Mouse (Mus musculus) erythroblast, embryonic 14.5 days (primary cell): Measurements from ENCODE around the gene Scn4b. TPM values are rescaled to one million over a fixed set of nuclear protein-coding genes. Genes with fewer than 3 reads are reported as not detected.

Experiments used
- H3K27me3 ChIP-seq: 2 replicates; pipeline ENCODE4 v1.6.1; 2012; ENCODE audit warnings: inconsistent platforms; ENCODE audit not compliant: control insufficient read depth
- H3K36me3 ChIP-seq: 2 replicates; pipeline ENCODE4 v1.6.1; 2012; ENCODE audit warnings: mild to moderate bottlenecking, inconsistent platforms; ENCODE audit not compliant: control insufficient read depth
- H3K4me1 ChIP-seq: 2 replicates; pipeline ENCODE4 v1.6.1; 2012; ENCODE audit warnings: inconsistent platforms; ENCODE audit not compliant: control insufficient read depth
- H3K4me3 ChIP-seq: replicated peaks from 2 replicates; pipeline ENCODE3; 2012; ENCODE audit warnings: moderate library complexity, mild to moderate bottlenecking, inconsistent platforms
- H3K9me3 ChIP-seq: 2 replicates; pipeline ENCODE4 v1.6.1; 2012; ENCODE audit warnings: low read length, inconsistent platforms, mixed read lengths; ENCODE audit not compliant: control insufficient read depth
- GATA1 ChIP-seq: IDR thresholded peaks from 2 replicates; pipeline ENCODE4 v1.6.1; 2012; ENCODE audit warnings: low read length, inconsistent platforms, mixed read lengths
- TAL1 ChIP-seq: IDR thresholded peaks from 3 replicates; pipeline ENCODE4 v1.6.1; 2012; ENCODE audit warnings: low read length, inconsistent platforms, mixed read lengths
- polyA plus RNA-seq: library from polyadenylated mRNA; stranded (reverse); fragments of >175 nt; gene quantifications from 2 replicates; pipeline ENCODE4 v1.2.3, GENCODE M21; 2012

Scn4b gene
- polyA plus RNA-seq, 1 experiment = not detected

GRCm38 (mm10) chr9:45142686-45143085 lies 4.5 kb downstream of the Scn4b start:
- Histone ChIP-seq H3K36me3 (no peaks in the 10 kb centered on the region), H3K4me1 (no peaks in the 10 kb centered on the region), H3K27me3 (peaks cover 52% of the 10 kb centered on the region), H3K9me3 (no peaks in the 10 kb centered on the region), H3K4me3 (no peak overlapping the region)
- no peak for TF ChIP-seq TAL1
- no peak for TF ChIP-seq GATA1

GRCm38 (mm10) chr9:45145533-45146266 lies 7.5 kb downstream of the Scn4b start:
- Histone ChIP-seq H3K4me3 (no peak overlapping the region), H3K9me3 (no peaks in the 10 kb centered on the region), H3K27me3 (peaks cover 25% of the 10 kb centered on the region)

GRCm38 (mm10) chr9:45146267-45146597 lies 8.0 kb downstream of the Scn4b start:
- no peaks in the 10 kb centered on the region for H3K9me3 ChIP-seq
- no peaks in the 10 kb centered on the region for H3K4me1 ChIP-seq
- TF ChIP-seq TAL1 (no peak), GATA1 (no peak)
- no peaks in the 10 kb centered on the region for H3K36me3 ChIP-seq
- H3K4me3 ChIP-seq = no peak overlapping the region
- peaks cover 25% of the 10 kb centered on the region for H3K27me3 ChIP-seq

More at GRCm38 (mm10) chr9:45145533-45146266, 7.5 kb downstream of the Scn4b start:
- no peaks in the 10 kb centered on the region for H3K36me3 ChIP-seq
- no peaks in the 10 kb centered on the region for H3K4me1 ChIP-seq
- TF ChIP-seq TAL1 = no peak
- TF ChIP-seq GATA1 = no peak

GRCm38 (mm10) chr9:45150933-45151332 lies 12.7 kb downstream of the Scn4b start:
- Histone ChIP-seq H3K36me3 (no peaks in the 10 kb centered on the region), H3K9me3 (no peaks in the 10 kb centered on the region), H3K27me3 (peaks cover 5% of the 10 kb centered on the region), H3K4me1 (no peaks in the 10 kb centered on the region), H3K4me3 (no peak overlapping the region)
- TF ChIP-seq TAL1 (no peak), GATA1 (no peak)

- TF ChIP-seq TAL1 (no peak), GATA1 (no peak)
- Histone ChIP-seq H3K9me3 (no peaks in the 10 kb centered on the region), H3K36me3 (no peaks in the 10 kb centered on the region), H3K4me3 (no peak overlapping the region), H3K27me3 (no peaks in the 10 kb centered on the region), H3K4me1 (no peaks in the 10 kb centered on the region)
Measured at GRCm38 (mm10) chr9:45153361-45153760, 15.2 kb downstream of the Scn4b start.

GRCm38 (mm10) chr9:45167903-45168302 lies 29.7 kb downstream of the Scn4b start:
- Histone ChIP-seq H3K4me1 (no peaks in the 10 kb centered on the region), H3K36me3 (no peaks in the 10 kb centered on the region), H3K9me3 (peaks cover 11% of the 10 kb centered on the region), H3K4me3 (no peak overlapping the region), H3K27me3 (peaks cover 2% of the 10 kb centered on the region; the same call in 1 of the 2 replicates)
- TF ChIP-seq TAL1 = no peak
- TF ChIP-seq GATA1 = no peak

- Histone ChIP-seq H3K36me3 (no peaks in the 10 kb centered on the region), H3K9me3 (peaks cover 11% of the 10 kb centered on the region), H3K4me3 (no peak overlapping the region), H3K4me1 (no peaks in the 10 kb centered on the region), H3K27me3 (peaks cover 2% of the 10 kb centered on the region; the same call in 1 of the 2 replicates)
- TF ChIP-seq TAL1 (no peak), GATA1 (no peak)
Measured at GRCm38 (mm10) chr9:45170150-45170549, 32.0 kb downstream of the Scn4b start.

GRCm38 (mm10) chr9:45171073-45171610 lies 32.9 kb downstream of the Scn4b start:
- TF ChIP-seq TAL1 (no peak), GATA1 (no peak)
- no peaks in the 10 kb centered on the region for H3K4me1 ChIP-seq
- H3K27me3 ChIP-seq = peaks cover 2% of the 10 kb centered on the region; the same call in 1 of the 2 replicates
- no peak overlapping the region for H3K4me3 ChIP-seq
- H3K36me3 ChIP-seq = no peaks in the 10 kb centered on the region
- H3K9me3 ChIP-seq = peaks cover 11% of the 10 kb centered on the region

- H3K9me3 ChIP-seq = peaks cover 11% of the 10 kb centered on the region
- peaks cover 2% of the 10 kb centered on the region; the same call in 1 of the 2 replicates for H3K27me3 ChIP-seq
- TF ChIP-seq TAL1 = no peak
- no peak for TF ChIP-seq GATA1
- no peaks in the 10 kb centered on the region for H3K36me3 ChIP-seq
- no peak overlapping the region for H3K4me3 ChIP-seq
- no peaks in the 10 kb centered on the region for H3K4me1 ChIP-seq
Measured at GRCm38 (mm10) chr9:45173475-45173874, 35.3 kb downstream of the Scn4b start.
